Mouse (Mus musculus) natural killer cell, adult 2 months (primary cell): ENCODE measurements at regions not wholly inside any gene's neighbourhood (a gene's known extent, or its start where the extent isn't known, plus 50 kb on each side); places are given as distances from the start of the nearest gene placed in this dataset.

Experiments used
- DNase-seq, 2 experiments: peaks; one replicate each; pipeline ENCODE4 v3.0.0; 2022; ENCODE audit warnings: low spot score in 2 of 2

- no peak for DNase-seq
These were observed 335.5 kb upstream of the Zfp637 start for GRCm38 (mm10) chr6:117505431-117505830.

GRCm38 (mm10) chr6:117506619-117507018 lies 334.4 kb upstream of the Zfp637 start:
- DNase-seq = no peak

- DNase-seq = no peak
These were observed 332.1 kb upstream of the Zfp637 start for GRCm38 (mm10) chr6:117508860-117509259.

GRCm38 (mm10) chr6:117510026-117510425 lies 331.0 kb upstream of the Zfp637 start:
- no peak for DNase-seq

- DNase-seq = no peak
These were observed 326.1 kb upstream of the Zfp637 start for GRCm38 (mm10) chr6:117514831-117515230.

GRCm38 (mm10) chr6:117516906-117517305 lies 324.1 kb upstream of the Zfp637 start:
- no peak for DNase-seq

- no peak for DNase-seq
These were observed 322.0 kb upstream of the Zfp637 start for GRCm38 (mm10) chr6:117518939-117519338.

GRCm38 (mm10) chr6:117519466-117519865 lies 321.5 kb upstream of the Zfp637 start:
- DNase-seq = no peak

GRCm38 (mm10) chr6:117526161-117526935 lies 314.6 kb upstream of the Zfp637 start:
- no peak for DNase-seq

- DNase-seq = no peak
These were observed 313.5 kb upstream of the Zfp637 start for GRCm38 (mm10) chr6:117527526-117527925.

- DNase-seq = no peak
These were observed 306.8 kb upstream of the Zfp637 start for GRCm38 (mm10) chr6:117534149-117534548.

- no peak for DNase-seq
These were observed 306.0 kb upstream of the Zfp637 start for GRCm38 (mm10) chr6:117534991-117535390.

- no peak for DNase-seq
These were observed 304.9 kb upstream of the Zfp637 start for GRCm38 (mm10) chr6:117536084-117536483.

- DNase-seq = no peak
These were observed 298.5 kb upstream of the Zfp637 start for GRCm38 (mm10) chr6:117542431-117542830.

- no peak for DNase-seq
These were observed 296.4 kb upstream of the Zfp637 start for GRCm38 (mm10) chr6:117544276-117545196.

- no peak for DNase-seq
These were observed 290.1 kb upstream of the Zfp637 start for GRCm38 (mm10) chr6:117550930-117551329.

- no peak for DNase-seq
These were observed 288.8 kb upstream of the Zfp637 start for GRCm38 (mm10) chr6:117552006-117552667.

GRCm38 (mm10) chr6:117563159-117563558 lies 277.8 kb upstream of the Zfp637 start:
- no peak for DNase-seq

GRCm38 (mm10) chr6:117563704-117564103 lies 277.3 kb upstream of the Zfp637 start:
- no peak for DNase-seq

- DNase-seq = no peak
These were observed 274.2 kb upstream of the Zfp637 start for GRCm38 (mm10) chr6:117566786-117567185.

- DNase-seq = no peak
These were observed 273.3 kb upstream of the Zfp637 start for GRCm38 (mm10) chr6:117567691-117568090.
